Mouse (Mus musculus) kidney, adult 11 months (tissue): Measurements from ENCODE around the gene A730015C16Rik.

Experiments used
- DNase-seq: peaks from one replicate; pipeline ENCODE4 v3.0.0; 2022

Gene A730015C16Rik

DNA sequence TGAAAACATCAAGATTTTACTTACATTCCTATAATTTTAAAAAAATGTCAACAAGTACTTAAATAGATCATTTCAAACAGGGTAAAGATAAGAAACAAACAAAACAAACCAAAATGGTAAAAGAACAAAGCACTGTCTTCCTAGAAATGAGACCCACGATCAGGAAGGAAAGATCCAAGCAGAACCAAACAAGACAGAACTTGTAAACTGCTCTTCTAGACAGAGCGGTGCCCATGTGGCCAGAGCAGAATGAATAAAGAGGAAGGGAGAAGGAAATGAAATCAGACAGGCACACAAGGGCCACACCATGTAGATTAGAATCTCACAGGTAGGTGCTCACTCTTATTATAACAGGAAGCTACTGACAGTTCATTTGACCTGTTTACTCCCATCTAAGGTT, 21.8 kb downstream of the A730015C16Rik start:
- no peak for DNase-seq

DNA sequence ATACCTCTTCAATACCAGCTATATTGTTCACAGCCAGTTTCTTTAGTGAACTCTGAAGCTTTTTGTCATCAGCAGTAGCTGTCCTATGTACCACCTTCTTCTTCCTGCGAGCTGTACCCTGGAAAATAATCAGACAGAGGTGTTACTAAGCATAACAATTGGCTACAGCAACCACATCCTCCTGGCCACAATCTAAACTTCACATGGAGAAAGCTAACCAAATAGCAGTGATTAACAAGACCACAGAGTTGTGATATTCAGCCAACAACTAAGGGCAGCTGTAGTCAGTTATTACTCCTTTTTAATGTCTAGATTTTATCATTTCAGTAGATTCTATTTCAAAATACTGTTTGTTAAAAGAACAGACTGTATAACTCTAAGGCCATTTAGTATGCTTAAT, 22.3 kb downstream of the A730015C16Rik start:
- no peak for DNase-seq

DNA sequence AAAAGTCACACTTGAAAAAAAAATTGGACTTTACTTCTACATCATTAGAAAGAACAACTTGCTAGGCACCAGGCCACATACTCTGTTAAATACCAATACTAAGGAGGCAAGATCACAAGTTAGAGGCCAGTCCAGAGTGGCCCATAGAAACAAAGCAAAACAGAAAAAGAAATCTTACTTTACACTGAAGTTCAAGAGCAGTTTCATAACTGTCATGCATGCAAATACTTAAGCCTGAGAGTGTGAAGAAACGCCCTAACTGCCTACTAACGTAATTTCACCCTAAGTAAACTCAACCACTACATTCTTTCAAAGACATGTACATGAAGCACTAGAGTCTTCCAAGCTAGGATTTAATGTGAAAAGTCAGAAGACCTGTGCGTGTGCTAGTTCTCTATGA, 22.7 kb downstream of the A730015C16Rik start:
- no peak for DNase-seq

DNA sequence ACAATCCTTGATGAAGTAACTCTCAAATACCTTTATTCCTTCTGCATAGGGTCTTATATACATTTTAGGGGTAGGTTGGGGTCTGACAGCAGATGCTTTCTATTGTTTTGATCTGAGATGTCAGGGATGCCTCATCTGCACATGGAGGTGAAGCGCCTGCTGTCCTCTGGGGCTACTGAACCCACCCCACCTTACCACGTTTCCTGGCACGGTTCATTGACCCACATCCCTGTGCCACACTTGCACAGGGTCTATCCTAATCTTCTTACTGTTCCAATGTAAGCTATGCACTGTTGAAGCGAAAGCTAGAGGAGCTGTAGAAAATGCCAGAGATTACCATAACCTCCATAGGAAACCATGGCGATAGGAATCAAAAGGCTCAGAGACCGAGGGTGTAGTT, 36.9 kb downstream of the A730015C16Rik start:
- no peak for DNase-seq

DNA sequence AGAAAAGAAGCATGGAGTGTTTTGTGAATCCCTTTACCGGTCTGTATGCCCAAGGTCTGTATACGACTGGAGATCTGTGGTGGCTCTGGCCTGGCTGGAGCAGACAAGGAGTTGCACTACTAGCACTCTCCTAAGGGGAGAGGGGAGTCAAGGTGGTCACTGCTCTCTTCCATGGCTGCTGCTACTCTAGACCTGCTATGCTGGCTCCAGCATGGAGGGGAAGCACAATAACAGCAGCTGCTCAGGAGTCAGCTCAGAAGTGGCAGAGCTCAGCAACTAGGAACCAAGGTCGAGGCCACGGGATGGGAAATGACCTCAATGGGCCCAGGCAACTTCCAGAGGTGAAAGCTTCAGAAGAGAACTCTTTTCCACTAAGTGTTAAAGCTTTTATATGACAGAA, 37.3 kb downstream of the A730015C16Rik start:
- DNase-seq: no peak

DNA sequence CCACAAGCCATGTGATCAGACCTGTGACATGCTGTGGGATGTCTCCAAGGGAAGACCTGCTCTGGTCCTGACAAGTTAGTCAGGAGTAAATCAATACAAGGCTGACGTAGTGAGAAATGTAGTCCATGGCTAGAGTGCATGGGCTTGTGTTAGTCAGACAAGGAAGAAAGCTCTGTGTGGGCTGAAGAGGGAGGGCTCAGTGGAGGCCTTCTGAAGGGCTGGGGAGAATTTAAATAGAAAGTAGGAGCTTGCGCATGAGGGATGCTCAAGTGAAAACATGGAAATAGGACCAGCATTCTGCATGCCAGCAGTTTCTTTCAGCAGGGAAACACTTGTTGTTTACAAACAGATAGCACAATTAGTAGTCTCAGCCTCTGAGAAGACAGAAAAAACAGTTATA, 44.9 kb downstream of the A730015C16Rik start:
- no peak for DNase-seq

DNA sequence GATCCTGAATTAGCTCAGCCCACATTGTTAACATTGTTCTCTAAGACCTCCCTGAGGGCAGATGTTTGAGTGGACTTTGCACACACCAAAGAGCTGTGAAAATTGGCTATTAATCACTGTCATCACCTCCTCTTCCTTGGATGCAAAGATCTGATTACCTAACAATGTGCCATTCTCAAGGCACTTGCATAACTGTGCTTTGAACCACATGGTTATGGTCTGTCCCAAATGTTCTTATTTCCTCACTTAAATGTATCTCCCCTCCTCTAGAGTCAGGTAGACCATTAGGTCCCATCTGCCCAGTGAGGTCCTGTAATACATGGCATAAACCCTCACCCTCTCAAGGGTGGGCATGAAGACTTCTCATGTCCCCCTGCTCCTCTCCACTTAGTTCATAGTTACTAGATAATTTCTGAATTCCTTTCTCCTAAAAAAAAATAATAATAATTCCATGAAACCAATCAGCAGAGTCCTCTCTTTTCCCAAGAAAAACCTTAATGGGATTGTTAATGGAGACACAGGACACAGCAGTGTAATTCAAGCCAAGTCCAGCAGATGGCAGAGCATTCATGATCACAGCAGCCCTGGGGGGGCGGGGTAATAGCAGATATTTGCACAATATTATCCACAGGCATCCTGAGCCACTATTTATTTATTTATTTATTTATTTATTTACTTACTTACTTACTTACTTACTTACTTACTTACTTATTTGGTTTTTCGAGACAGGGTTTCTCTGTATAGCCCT, 50.2 kb downstream of the A730015C16Rik start:
- peak; percentile 44 for DNase-seq
